In genomic region chr10:4338863-4339461, GRCm38 (mm10) we compare ENCODE assay signal across 8 mouse cellular contexts. TPM values are rescaled to one million over a fixed set of nuclear protein-coding genes. Genes with fewer than 3 reads are reported as not detected.
DNase-seq lines count a peak whose midpoint lies in the region; ATAC-seq and TF ChIP-seq lines count a peak whose summit lies in the region.
"Had no signal": no experiment of that assay in that cellular context is flagged by ENCODE, and none has a peak within 500 bp of the region (broad histone marks: within the 10 kb centered on the region; RNA-seq: fewer than 3 reads in every experiment).

No protein-coding gene starts in this region.

- peak overlapping the region; percentile 75 for H3K27ac ChIP-seq in embryonic facial prominence, embryonic 12.5 days
- no peak overlapping the region for H3K27ac ChIP-seq in hindbrain, embryonic 10.5 days
- no peak overlapping the region for H3K27ac ChIP-seq in limb, embryonic 13.5 days
- H3K27ac ChIP-seq in forebrain, postnatal 0 days (ENCODE audit: low read depth, low read length), result no peak overlapping the region

- no peak overlapping the region for H3K9ac ChIP-seq in embryonic facial prominence, embryonic 12.5 days
- H3K9ac ChIP-seq in limb, embryonic 13.5 days, result no peak overlapping the region
- H3K9ac ChIP-seq in forebrain, postnatal 0 days, result no peak overlapping the region

- H3K9me3 ChIP-seq in embryonic facial prominence, embryonic 12.5 days, result no peaks in the 10 kb centered on the region
- no peaks in the 10 kb centered on the region for H3K9me3 ChIP-seq in hindbrain, embryonic 10.5 days
- no peaks in the 10 kb centered on the region for H3K9me3 ChIP-seq in limb, embryonic 13.5 days
- no peaks in the 10 kb centered on the region for H3K9me3 ChIP-seq in forebrain, postnatal 0 days (ENCODE audit: low read length)

- WGBS in embryonic facial prominence, embryonic 12.5 days, result 31% methylated on average over 15 of the region's 15 CpGs
- 66% methylated on average over 15 of the region's 15 CpGs for WGBS in hindbrain, embryonic 10.5 days
- WGBS in limb, embryonic 13.5 days, result 38% methylated on average over 15 of the region's 15 CpGs
- WGBS in forebrain, postnatal 0 days, result 53% methylated on average over 15 of the region's 15 CpGs

- H3K36me3 ChIP-seq in embryonic facial prominence, embryonic 12.5 days, result no peaks in the 10 kb centered on the region
- no peaks in the 10 kb centered on the region for H3K36me3 ChIP-seq in hindbrain, embryonic 10.5 days
- no peaks in the 10 kb centered on the region for H3K36me3 ChIP-seq in limb, embryonic 13.5 days
- H3K36me3 ChIP-seq in forebrain, postnatal 0 days (ENCODE audit: insufficient read depth), result no peaks in the 10 kb centered on the region

- no peaks in the 10 kb centered on the region for H3K27me3 ChIP-seq in embryonic facial prominence, embryonic 12.5 days
- no peaks in the 10 kb centered on the region for H3K27me3 ChIP-seq in hindbrain, embryonic 10.5 days (ENCODE audit: insufficient read depth, poor library complexity, severe bottlenecking)
- no peaks in the 10 kb centered on the region for H3K27me3 ChIP-seq in limb, embryonic 13.5 days
- no peaks in the 10 kb centered on the region for H3K27me3 ChIP-seq in forebrain, postnatal 0 days (ENCODE audit: insufficient read depth, low read length)

- peak; percentile 53 for DNase-seq in ZHBTc4 (ENCODE audit: low read depth, low spot score)
- DNase-seq in hindbrain, embryonic 10.5 days (ENCODE audit: low spot score), result peak; percentile 26
- no peak for DNase-seq in adrenal gland, postnatal 14 days
- no peak for DNase-seq in left cerebral cortex, postnatal 36 days (ENCODE audit: low spot score in 2 of 2)
- DNase-seq in forebrain, postnatal 0 days, result no peak

- H3K4me3 ChIP-seq in embryonic facial prominence, embryonic 12.5 days, result no peak overlapping the region
- H3K4me3 ChIP-seq in hindbrain, embryonic 10.5 days, result no peak overlapping the region
- peak overlapping the region; percentile 9; the same call in 1 of the 2 replicates for H3K4me3 ChIP-seq in limb, embryonic 13.5 days
- no peak overlapping the region for H3K4me3 ChIP-seq in forebrain, postnatal 0 days (ENCODE audit: low read depth, low read length)
- H3K4me3 ChIP-seq: myocyte had no signal

- TF ChIP-seq CTCF in forebrain, postnatal 0 days (IDR thresholded peaks at IDR 0.05; ENCODE audit: low read depth), result no peak

- ATAC-seq in embryonic facial prominence, embryonic 12.5 days (ENCODE audit: insufficient number of reproducible peaks, insufficient read depth, low FRiP score, low TSS enrichment), result peak; percentile 84
- peak; percentile 79 for ATAC-seq in limb, embryonic 13.5 days (ENCODE audit: low FRiP score, low read depth)
- no peak for ATAC-seq in forebrain, postnatal 0 days

- peaks cover 17% of the 10 kb centered on the region; the same call in 1 of the 2 replicates for H3K4me1 ChIP-seq in embryonic facial prominence, embryonic 12.5 days
- H3K4me1 ChIP-seq in hindbrain, embryonic 10.5 days (replicated peaks), result peaks cover 21% of the 10 kb centered on the region
- H3K4me1 ChIP-seq in limb, embryonic 13.5 days, result peaks cover 34% of the 10 kb centered on the region
- no peaks in the 10 kb centered on the region for H3K4me1 ChIP-seq in forebrain, postnatal 0 days (ENCODE audit: insufficient read depth)

- intact Hi-C loops in left cerebral cortex, postnatal 36 days (cut with DNase I), result loop anchor here (10.0 kb wide), 1 partner anchor 804 kb away; no protein-coding TSS in a partner anchor

- H3K4me2 ChIP-seq in embryonic facial prominence, embryonic 12.5 days (replicated peaks), result peak overlapping the region; percentile 40
- peak overlapping the region; percentile 57 for H3K4me2 ChIP-seq in limb, embryonic 13.5 days (replicated peaks)
- H3K4me2 ChIP-seq in forebrain, postnatal 0 days (ENCODE audit: low read depth), result no peak overlapping the region

RNA-seq across cellular contexts. Expression of gene Zbtb2, which starts 48.9 kb away (rescaled TPM):
- polyA plus RNA-seq in embryonic facial prominence, embryonic 12.5 days (2016; fragmentation: Nextera tagmentation; extraction: Ambion mirVana), result 17.8 and 18.0 TPM in 2 replicates
- 18.1 and 20.1 TPM in 2 replicates for polyA plus RNA-seq in hindbrain, embryonic 10.5 days (2016; fragmentation: Nextera tagmentation; extraction: Ambion mirVana)
- polyA plus RNA-seq in limb, embryonic 13.5 days (2015; fragmentation: Nextera tagmentation; extraction: Ambion mirVana), result 14.6 and 16.4 TPM in 2 replicates
- 11.7 and 12.3 TPM in 2 replicates for total RNA-seq in adrenal gland, postnatal 14 days (2021)
- 10 to 100 TPM; 10.0 to 11.5 TPM for total RNA-seq in left cerebral cortex, postnatal 36 days (2021)
- total RNA-seq in forebrain, postnatal 0 days (2014; rRNA removed), result 20.0 and 24.2 TPM in 2 replicates
- polyA plus RNA-seq in forebrain, postnatal 0 days (2015; fragmentation: Nextera tagmentation; extraction: Ambion mirVana), result 15.2 and 15.7 TPM in 2 replicates

Comparison
In these comparisons a context has a peak if more than half of its experiments do, and no peak if none do; other contexts are left out.
1. DNase-seq: peak in ZHBTc4 (single experiment) and hindbrain, embryonic 10.5 days (single experiment); none in adrenal gland, postnatal 14 days (single experiment), left cerebral cortex, postnatal 36 days (0 of 2) and forebrain, postnatal 0 days (single experiment).